Mouse (Mus musculus) mouse trophoblast stem cell (cell line): ENCODE results near the gene Rbm26.

Experiments
- in situ Hi-C, 2 experiments: fragments of 300-500 bp; cut with MseI, MboI; formaldehyde crosslinking; loops; 2 replicates in 1 of 2; 3 replicates in 1 of 2; pipeline ENCODE4 v1.15.1; 2025

Rbm26 gene

DNA sequence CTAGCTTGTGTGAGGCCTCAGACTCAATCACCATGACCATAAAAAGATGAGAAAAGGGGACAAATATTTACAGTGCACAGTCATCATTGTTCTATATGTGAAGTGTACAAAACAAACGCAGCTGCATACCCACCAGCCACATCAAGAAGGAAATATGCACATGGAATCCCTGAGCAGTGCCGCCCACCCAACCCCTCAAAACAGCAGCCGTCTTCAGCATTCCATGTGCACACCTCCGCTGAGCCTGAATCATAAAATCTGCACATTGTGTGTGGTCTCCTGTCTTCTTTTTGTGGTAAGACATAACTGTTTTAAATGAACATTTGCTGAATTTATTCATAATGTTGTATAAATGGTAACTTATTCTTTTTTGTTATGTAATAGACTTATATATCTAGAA is 90.1 kb downstream of the Rbm26 start:
- in situ Hi-C loops, result loop anchor here (25.0 kb wide), 2 partner anchors 625 to 1050 kb away; partner anchors contain the start of gene Pou4f1 (in 1 of the 2)

DNA sequence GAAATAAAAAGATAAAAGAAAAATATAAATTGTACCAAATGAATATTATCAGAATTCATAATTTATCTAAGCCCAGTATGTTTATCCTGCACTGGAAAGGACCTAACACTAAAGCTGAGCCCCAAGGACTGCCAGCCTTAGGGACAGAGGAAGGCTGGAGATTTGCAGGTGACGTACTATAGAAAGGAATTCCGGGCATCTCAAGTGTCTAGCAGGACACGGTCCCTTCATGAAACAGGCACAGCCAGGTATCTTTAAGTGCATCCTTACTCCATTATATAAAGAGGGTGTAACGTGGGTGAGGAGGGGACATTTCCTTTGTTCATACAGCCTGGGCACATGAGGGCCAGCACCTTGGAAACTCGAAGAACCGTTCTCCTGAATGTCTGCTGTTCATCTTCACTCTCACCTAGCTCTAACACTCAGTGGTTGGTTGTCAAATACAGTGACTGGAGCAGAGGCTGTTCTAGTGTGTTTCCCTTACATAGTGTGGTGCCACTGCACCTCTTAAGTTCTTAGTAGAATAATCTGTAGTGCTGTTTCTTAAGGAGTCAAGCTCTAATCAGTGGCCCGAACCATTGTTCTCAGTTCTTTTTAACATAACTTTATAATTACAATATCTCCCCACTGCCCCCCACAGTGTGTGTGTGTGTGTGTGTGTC is 91.7 kb downstream of the Rbm26 start:
- in situ Hi-C loops, result loop anchor here (25.0 kb wide), 2 partner anchors 623 to 1048 kb away; partner anchors contain the start of gene Pou4f1 (in 1 of the 2)

DNA sequence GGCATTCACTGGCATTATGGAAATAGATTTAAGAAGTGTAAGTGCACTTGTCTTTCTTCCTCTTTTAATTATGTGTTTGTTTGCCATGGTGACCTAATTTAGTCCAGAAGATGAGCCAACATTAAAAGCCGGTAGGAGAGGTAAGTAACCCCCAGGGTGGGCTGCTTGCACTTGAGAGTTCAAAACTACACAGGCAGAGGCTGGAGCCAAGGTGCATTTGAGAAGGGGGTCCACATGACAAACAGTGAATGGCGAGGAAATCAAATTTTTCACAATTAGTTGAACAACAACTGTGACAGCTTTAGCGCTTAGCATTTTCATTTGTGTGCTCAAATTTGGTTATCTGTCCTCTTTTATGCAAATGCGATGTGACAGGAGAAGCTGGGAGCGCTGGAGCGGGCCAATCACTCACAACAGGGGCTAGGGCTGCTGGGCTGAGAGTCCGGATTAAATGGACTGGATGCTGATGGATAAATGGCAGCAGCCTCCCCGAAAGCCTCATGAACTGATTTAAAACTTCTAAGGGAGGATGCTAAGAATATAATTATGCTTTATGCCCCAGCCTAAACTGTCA is 92.3 kb downstream of the Rbm26 start:
- in situ Hi-C loops, result loop anchor here (25.0 kb wide), 2 partner anchors 623 to 1048 kb away; partner anchors contain the start of gene Pou4f1 (in 1 of the 2)

DNA sequence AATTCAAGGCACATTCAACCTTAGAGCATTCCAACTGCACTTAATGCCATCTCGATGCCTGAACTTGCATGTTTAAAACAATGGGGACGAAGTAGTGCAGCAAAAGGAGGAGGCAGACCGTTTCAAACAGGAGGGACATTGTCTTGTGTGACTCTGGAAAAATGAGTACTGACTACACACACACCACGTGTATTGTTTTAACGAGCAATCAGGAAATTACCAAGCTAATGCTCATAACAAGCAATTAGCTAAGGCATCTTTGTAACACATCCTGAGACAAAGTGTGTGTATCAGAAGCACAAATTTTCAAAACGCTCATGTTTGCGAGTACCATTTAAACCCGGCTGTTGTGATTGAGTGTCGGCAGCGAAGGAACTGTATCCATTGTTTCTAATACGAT is 93.0 kb downstream of the Rbm26 start:
- in situ Hi-C loops, result loop anchor here (25.0 kb wide), 2 partner anchors 622 to 1047 kb away; partner anchors contain the start of gene Pou4f1 (in 1 of the 2)

DNA sequence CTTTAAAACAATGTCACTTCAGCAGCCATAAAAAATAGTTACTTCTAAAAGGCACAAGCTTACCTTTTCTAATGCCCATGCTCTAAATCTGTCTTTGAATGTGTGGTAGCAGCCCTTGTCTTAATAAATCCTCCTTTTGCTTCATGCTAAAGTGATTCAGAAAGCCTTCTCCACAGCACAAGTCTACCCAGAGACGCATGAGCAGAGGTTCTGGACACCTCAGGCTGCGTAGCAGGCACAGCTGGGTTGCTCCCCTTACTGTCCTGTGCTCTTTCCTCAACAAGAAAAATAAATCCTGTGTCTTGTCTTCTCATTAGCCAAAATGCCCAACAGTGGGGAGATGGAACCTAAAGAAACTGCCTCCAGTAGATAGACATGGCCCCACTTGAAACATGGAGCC is 102.4 kb downstream of the Rbm26 start:
- in situ Hi-C loops, result loop anchor here (25.0 kb wide), 2 partner anchors 612 to 1037 kb away; partner anchors contain the start of gene Pou4f1 (in 1 of the 2)

DNA sequence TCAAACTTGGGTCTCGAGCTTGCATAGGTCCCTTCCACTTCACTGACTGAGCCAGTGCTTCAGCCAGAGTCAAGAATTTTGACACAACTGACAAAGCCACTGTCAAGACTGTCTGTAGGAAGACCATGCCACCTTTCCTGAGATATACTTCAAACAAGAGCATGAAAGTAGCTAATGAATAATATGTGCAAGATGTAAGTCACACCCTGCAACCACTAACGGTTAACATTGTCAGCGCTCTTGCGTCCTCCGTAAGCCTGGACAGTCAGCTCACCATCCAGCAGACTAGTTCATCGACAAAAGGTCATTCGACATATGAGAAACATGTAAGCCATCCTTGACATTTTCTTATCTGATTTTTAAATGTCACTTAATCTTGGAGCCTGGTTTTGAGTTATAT is 102.8 kb downstream of the Rbm26 start:
- in situ Hi-C loops, result no loop called here

DNA sequence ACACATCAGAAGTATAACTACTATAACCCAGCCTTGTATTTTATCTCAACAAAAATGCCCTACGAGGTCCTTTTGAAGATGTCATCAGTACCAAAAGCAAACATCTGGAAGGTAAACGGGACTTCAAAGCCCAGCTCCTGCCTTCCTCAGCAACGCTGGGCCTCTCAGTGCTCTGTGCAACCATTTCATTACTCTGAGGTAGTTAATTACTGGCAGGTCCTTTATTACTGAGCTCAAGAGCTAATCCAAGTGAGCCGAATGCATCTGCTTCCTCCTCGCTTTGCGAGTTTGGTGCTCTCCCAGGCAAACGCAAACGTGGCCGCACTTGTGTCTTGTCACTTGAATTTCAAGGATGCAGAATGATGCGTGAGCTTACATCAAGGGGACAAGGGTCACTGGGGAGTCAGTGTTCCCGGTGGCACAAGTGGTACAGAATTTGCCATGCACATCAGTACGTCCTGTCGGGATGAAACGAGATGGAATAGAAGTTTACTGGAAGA is 106.1 kb downstream of the Rbm26 start:
- in situ Hi-C loops, result no loop called here

DNA sequence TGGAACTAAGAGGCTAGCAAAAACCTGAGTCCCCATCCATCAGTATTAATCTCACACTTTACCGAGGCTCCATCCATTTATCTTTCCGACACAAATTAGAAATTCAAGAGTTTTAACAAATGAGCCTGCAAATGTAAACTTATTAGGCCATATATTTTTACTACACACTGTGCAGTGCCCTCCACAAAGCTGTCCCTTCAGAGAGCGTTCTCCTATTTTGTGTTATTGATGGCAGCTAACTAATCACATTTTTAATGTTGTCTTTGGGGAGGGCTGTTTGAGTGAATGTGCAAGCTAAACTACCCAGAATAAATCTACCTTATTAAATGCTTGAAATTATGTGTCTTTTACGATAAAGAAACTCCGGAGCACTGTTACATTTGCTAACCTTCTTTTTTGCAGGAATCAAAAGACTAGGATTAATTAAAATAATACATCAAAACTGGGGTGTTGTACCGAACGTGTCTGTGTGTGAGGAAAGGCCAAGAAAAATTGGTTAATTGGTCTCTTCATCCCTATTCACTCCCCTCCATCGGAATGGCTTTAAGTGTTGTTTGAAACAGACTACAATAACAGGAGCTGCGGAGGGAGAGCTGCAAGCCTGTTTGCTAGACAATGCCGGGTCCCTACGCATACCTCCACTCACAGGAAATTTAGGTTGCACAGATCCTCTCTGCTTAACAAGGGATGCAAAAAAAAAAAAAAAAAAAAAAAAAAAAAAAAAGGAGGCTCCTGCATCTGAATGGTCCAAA is 106.7 kb downstream of the Rbm26 start:
- in situ Hi-C loops, result no loop called here

DNA sequence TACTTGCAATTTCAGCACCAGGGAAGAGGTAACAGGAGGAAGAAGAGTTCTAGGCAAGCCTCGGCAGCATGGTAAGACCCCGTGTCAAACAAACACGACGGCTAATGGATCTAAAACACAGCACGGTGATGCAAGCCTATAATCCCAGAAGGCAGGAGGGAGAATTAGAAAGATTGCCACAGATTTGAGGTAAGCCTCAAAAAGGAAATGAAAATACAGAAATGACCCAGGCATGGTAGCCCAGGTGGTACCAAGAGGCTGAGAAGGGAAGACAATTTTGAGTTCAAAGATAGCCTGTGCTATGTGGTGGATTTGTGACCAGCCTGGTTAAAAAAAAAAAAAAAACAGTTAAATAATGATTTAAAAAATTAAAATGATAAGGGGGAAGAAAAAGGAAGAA is 109.1 kb downstream of the Rbm26 start:
- in situ Hi-C loops, result no loop called here

DNA sequence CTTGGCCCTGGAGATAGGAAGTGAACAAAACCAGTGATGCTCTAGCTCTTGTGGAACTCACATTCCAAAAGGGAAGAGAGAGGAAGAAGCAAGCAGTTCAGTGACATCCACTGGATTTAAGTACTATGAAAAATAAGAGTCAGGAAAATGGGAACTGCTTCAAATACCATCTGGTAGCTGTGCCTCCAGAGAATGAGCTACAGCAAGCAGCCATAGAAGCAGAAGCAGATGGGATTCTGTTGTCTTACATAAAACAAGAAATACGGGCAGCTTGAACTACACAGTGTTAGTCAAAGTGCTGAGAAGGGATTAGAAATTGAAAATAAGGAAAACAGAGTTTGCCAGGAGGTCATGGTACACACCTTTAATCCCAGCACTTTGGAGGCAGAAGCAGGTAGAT is 112.9 kb downstream of the Rbm26 start:
- in situ Hi-C loops, result no loop called here

DNA sequence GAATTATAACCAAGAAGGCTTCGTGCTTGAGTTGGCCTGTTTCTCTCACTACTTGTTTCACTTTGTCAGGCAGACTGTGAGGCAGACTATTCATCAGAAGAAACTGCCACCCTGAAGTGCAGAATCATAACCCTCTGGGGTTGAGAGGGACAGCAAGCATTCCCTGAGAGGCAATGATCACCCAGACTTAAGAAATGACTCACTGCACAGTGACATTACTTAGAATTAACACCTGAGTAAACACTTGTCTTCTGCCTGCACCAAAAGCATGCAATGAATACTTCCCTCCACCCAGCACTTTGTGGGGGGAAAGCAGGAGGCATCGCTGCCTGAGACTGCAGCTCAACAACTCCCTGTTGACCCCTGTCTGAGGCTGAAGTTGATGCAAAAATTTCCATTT is 115.9 kb downstream of the Rbm26 start:
- in situ Hi-C loops, result no loop called here

DNA sequence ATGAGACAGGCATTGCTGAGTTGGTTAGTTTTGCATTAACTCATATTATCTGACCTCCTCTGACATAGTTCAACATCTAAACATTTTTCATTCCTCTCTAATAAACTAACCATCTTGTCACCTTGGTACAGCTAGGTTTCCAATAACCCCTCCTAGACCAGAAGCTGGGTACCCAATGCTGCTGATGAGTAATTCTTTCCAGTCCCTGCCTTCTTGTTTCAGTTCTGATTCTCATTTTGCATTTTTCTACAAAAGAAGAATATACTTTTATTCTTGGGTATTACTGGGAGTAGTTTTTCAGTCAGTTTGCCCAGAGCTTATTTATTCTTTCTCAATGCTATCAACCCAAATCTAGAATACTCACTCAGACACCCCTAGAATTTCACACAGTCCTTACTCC is 119.2 kb downstream of the Rbm26 start:
- in situ Hi-C loops, result no loop called here
